22 mouse cellular contexts compared by ENCODE assay signal in the genomic region with DNA sequence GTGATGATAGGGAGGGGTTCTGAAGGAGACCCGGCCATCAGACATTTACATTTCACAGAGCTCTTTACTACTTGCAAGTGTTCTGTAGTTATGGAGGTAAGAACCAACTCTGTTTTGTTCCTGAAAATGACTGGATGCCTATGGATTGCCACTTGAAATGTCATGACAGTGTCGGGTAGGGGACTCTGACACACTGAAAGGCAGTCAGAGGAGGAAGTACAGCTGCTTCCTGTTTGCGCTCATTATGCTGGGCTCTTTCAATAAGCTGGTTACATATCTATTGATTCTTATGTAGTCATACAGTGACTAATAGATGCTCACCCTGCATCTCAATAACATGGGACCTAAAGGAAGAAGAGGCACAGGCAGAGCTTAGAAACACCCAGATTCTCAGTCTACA.
DNase-seq lines count a peak whose midpoint lies in the region; ATAC-seq and TF ChIP-seq lines count a peak whose summit lies in the region.
"Had no signal": no experiment of that assay in that cellular context is flagged by ENCODE, and none has a peak within 500 bp of the region (broad histone marks: within the 10 kb centered on the region; RNA-seq: fewer than 3 reads in every experiment).

No protein-coding gene starts in this region.

- no peak for TF ChIP-seq POLR2A in CH12.LX (IDR thresholded peaks at IDR 0.05; ENCODE audit: low read depth, low read length)

- H3K27ac ChIP-seq in CH12.LX (ENCODE audit: insufficient read depth, low read depth), result no peak overlapping the region
- H3K27ac ChIP-seq: embryonic facial prominence, embryonic 10.5 days; embryonic facial prominence, embryonic 12.5 days; forebrain, embryonic 13.5 days; forebrain, embryonic 15.5 days had no signal

- H3K9me3 ChIP-seq in CH12.LX (replicated peaks; ENCODE audit: low read length), result no peaks in the 10 kb centered on the region
- H3K9me3 ChIP-seq: embryonic facial prominence, embryonic 10.5 days; embryonic facial prominence, embryonic 12.5 days; forebrain, embryonic 13.5 days; forebrain, embryonic 15.5 days had no signal

- TF ChIP-seq RAD21 in CH12.LX (IDR thresholded peaks at IDR 0.05; ENCODE audit: low read depth, low read length), result no peak

- no peak overlapping the region for H3K4me3 ChIP-seq in CH12.LX (replicated peaks in 1 of 3; ENCODE audit: low read depth in 2 of 3, low read length in 2 of 3, poor library complexity in 1 of 3)
- H3K4me3 ChIP-seq: embryonic facial prominence, embryonic 10.5 days; embryonic facial prominence, embryonic 12.5 days; forebrain, embryonic 13.5 days; forebrain, embryonic 15.5 days had no signal

- peak overlapping the region; percentile 19; the same call in 1 of the 2 replicates for H3K4me2 ChIP-seq in CH12.LX (ENCODE audit: insufficient read depth, low read depth, poor library complexity, severe bottlenecking)
- H3K4me2 ChIP-seq: embryonic facial prominence, embryonic 12.5 days; forebrain, embryonic 13.5 days; forebrain, embryonic 15.5 days had no signal

- TF ChIP-seq CTCF in CH12.LX (conservative IDR thresholded peaks at IDR 0.05 in 1 of 2, IDR thresholded peaks at IDR 0.05 in 1 of 2; ENCODE audit: low read depth in 2 of 2, low read length in 2 of 2), result no peak

- ATAC-seq in frontal cortex, adult (ENCODE audit: low TSS enrichment), result peak; percentile 16; the same call in 1 of the 2 replicates
- ATAC-seq in common myeloid progenitor, adult 5-6 weeks (replicated peaks; ENCODE audit: low read depth, poor library complexity, severe bottlenecking), result peak; percentile 71
- peak; percentile 69 to 71; a peak in 3 of 4 replicates for ATAC-seq in hematopoietic stem cell, adult 5-6 weeks (replicated peaks in 1 of 2; ENCODE audit: insufficient read depth in 1 of 2, low FRiP score in 2 of 2, low TSS enrichment in 1 of 2, low read depth in 1 of 2, poor library complexity in 2 of 2, severe bottlenecking in 2 of 2)
- ATAC-seq in megakaryocyte, adult 5-6 weeks (ENCODE audit: poor library complexity, severe bottlenecking), result no peak
- ATAC-seq: CD4-positive, CD25-positive, alpha-beta regulatory T cell, adult 4 months; forebrain, embryonic 13.5 days; forebrain, embryonic 15.5 days; forebrain, postnatal 0 days had no signal

- TF ChIP-seq EP300 in CH12.LX (IDR thresholded peaks at IDR 0.05; ENCODE audit: low read length), result no peak

- DNase-seq in frontal cortex, postnatal 14 days (ENCODE audit: low spot score in 2 of 2), result no peak
- peak; percentile 22 for DNase-seq in CH12.LX (ENCODE audit: extremely low read depth)
- DNase-seq in heart, postnatal 4 days, result no peak
- no peak for DNase-seq in heart, adult 18-20 months
- DNase-seq: adrenal gland, adult 2 months; adrenal gland, postnatal 10 days; adrenal gland, postnatal 25 days; B cell, adult 2 months; cerebellum, adult 11-12 months; cerebellum, adult 8-10 months; cerebellum, adult 9-11 months; cerebellum, postnatal 36 days; forebrain, postnatal 0 days had no signal

- H3K4me1 ChIP-seq in CH12.LX (ENCODE audit: control insufficient read depth in 1 of 2, insufficient read depth in 2 of 2), result peaks cover 0 to 20% of the 10 kb centered on the region in 2 experiments; a peak in 2 of 4 replicates
- H3K4me1 ChIP-seq: forebrain, embryonic 13.5 days; forebrain, embryonic 15.5 days had no signal

- no peaks in the 10 kb centered on the region for H3K27me3 ChIP-seq in CH12.LX (replicated peaks)
- H3K27me3 ChIP-seq: embryonic facial prominence, embryonic 12.5 days; forebrain, embryonic 13.5 days; forebrain, embryonic 15.5 days had no signal

- H3K9ac ChIP-seq in CH12.LX (ENCODE audit: insufficient read depth, low read depth), result no peak overlapping the region
- H3K9ac ChIP-seq: embryonic facial prominence, embryonic 12.5 days; forebrain, embryonic 13.5 days; forebrain, embryonic 15.5 days; forebrain, postnatal 0 days had no signal

- in situ Hi-C loops in CH12.LX (cut with MboI; ENCODE audit: low pct_ligation_motif_present, low pct_unique_long_range_greater_than_20kb, low sequenced_read_pairs), result no loop called here

- no peaks in the 10 kb centered on the region for H3K79me2 ChIP-seq in CH12.LX (replicated peaks; ENCODE audit: control insufficient read depth, extremely low read depth, insufficient read depth, poor library complexity, severe bottlenecking)

- no peaks in the 10 kb centered on the region for H3K36me3 ChIP-seq in CH12.LX (replicated peaks in 1 of 2; ENCODE audit: control insufficient read depth in 1 of 2, insufficient read depth in 1 of 2, low read length in 1 of 2)
- H3K36me3 ChIP-seq: embryonic facial prominence, embryonic 10.5 days; embryonic facial prominence, embryonic 12.5 days; forebrain, embryonic 15.5 days had no signal

- dilution Hi-C loops in CH12.LX (cut with MboI; ENCODE audit: extremely low pct_ligation_motif_present, extremely low pct_unique_long_range_greater_than_20kb, low sequenced_read_pairs), result no loop called here

TF ChIP-seq in CH12.LX, 34 proteins besides CTCF, POLR2A, EP300 and RAD21:
- TF ChIP-seq POLR2AphosphoS2 (IDR thresholded peaks at IDR 0.05; ENCODE audit: low read depth, low read length) (no peak), ELF1 (IDR thresholded peaks at IDR 0.05; ENCODE audit: low read depth, low read length) (0 out of 2 replicates have a peak, but pooled peaks have one; percentile 31)
TF ChIP-seq in CH12.LX: peak in this region for 1.
